Mouse (Mus musculus) heart, postnatal 10 days (tissue): ENCODE measurements around the gene Scn4a. TPM values are rescaled to one million over a fixed set of nuclear protein-coding genes. Genes with fewer than 3 reads are reported as not detected.

Experiments
- DNase-seq, 2 experiments: peaks; one replicate each; pipeline ENCODE4 v3.0.0; 2021
- intact Hi-C: fragments of 180-260 bp; cut with DNase I; formaldehyde crosslinking; loops from one replicate; pipeline ENCODE4 v1.15.1; 2025
- total RNA-seq, 2 experiments: library from RNA; stranded (reverse); gene quantifications; 2 replicates each; pipeline ENCODE4 v1.2.3; 2021

Gene Scn4a
- total RNA-seq, 2 experiments from 2014 or later = 3.2 to 3.6 TPM

- peak; percentile 55 to 64 for DNase-seq
- intact Hi-C loops = no loop called here
Observed at GRCm38 (mm10) chr11:106274971-106275411, 78.1 kb downstream of the Scn4a start.

DNA sequence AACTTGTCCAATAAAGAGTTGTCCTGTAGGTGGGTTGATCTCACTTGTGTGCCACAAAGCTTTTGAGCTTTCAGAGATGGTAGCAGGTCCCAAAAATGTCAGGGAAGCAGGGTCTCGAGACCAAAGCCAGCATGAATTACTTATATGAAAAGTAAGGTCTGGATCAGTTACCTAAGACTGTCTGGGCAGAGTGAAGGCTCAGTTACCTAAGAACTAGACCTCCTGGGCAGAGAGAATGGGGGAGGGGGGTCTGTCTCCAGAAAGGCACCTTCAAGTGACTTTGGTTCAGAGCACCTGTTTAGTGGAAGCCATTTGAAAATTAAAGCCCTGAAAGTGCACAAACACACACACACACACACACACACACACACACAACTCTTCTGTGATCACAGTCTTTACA lies 78.7 kb downstream of the Scn4a start:
- intact Hi-C loops = no loop called here
- DNase-seq = no peak

- no peak for DNase-seq
- intact Hi-C loops = no loop called here
Observed at GRCm38 (mm10) chr11:106273811-106274210, 79.3 kb downstream of the Scn4a start.

GRCm38 (mm10) chr11:106273311-106273684 lies 79.8 kb downstream of the Scn4a start:
- DNase-seq = no peak
- intact Hi-C loops = no loop called here

- intact Hi-C loops = loop anchor here (1.0 kb wide), 1 partner anchor 16 kb away; the partner anchor contains the start of genes Ftsj3 and Psmc5
- peak; percentile 100 for DNase-seq
Observed at GRCm38 (mm10) chr11:106272644-106273310, 80.3 kb downstream of the Scn4a start, which contains the start of gene Smarcd2. Gene Smarcd2, minus strand, starts transcription at chr11:106272972.

DNA sequence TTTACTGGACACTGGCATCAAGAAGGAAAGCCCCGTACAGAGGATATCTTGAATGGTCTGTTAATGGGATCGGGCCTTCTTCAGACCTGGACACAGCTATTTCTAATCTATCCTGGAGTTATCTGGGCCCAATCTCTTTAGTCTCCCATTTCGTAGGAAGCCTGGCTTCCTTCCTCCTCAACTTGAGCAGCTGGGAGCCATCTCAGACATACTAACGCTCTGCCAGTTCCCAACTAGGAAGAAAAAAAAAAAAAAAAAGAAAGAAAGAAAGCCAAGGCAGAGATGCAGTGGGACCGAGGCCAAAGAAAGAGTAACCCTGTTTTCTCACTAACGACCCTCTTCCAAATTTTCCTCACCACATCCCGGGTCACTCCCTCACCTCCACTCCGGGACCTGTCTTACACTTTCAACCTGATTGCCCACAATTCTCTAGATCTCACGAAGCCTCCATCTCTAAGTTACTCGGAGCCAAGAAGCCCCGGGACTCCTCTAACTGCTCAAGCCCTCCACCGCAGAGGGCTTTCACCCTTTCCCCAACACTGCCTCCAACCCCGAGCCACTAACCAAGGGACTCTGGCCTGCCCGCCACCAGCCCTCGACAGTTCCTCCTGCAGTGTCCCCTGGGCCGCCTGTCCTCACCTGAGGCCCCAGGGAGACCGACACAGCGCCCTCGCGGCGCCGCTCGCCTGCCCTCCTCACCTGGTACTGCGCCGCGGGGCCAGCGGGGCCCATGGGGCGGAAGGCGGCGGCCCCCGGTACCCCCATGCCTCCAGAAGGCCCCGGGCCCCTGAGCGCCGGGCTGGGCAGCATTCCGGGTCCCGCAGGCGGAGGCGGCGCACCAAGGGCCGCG lies 81.1 kb downstream of the Scn4a start:
- peak; percentile 23 to 71 for DNase-seq
- intact Hi-C loops = loop anchor here (1.0 kb wide), 1 partner anchor 16 kb away; the partner anchor contains the start of genes Ftsj3 and Psmc5

DNA sequence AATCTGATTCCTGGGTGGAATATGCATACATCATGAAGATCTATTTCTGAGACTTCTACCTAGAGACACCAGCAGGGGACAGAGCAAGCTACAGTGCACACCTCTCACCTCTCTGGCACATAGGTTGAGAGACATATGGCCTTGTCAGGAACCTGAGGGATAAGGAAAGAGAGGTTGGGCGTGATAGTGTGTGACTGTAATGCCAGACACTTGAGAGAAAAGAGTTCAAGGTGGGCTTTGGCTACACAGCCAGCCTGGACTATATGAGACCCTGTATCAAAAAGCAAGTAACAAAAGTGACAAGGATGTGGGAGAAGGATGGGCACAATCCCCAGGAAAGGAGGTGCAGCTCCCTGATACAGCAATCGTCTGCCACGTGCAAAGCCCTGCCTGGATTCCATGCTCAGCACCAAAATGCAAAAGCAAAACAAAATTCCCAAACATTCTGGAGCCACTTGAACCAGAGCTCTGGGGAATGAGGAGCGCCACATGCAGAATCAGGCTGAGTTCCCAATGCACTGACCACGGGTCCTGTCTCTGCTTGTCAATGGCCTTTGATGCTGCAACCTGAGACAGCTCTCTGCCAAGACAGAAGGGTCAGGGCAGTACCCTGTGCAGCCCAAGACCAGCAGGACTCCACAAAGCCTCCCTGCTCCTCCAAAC lies 81.8 kb downstream of the Scn4a start:
- DNase-seq = peak in 1 of 2 experiments; percentile 36
- intact Hi-C loops = no loop called here

DNA sequence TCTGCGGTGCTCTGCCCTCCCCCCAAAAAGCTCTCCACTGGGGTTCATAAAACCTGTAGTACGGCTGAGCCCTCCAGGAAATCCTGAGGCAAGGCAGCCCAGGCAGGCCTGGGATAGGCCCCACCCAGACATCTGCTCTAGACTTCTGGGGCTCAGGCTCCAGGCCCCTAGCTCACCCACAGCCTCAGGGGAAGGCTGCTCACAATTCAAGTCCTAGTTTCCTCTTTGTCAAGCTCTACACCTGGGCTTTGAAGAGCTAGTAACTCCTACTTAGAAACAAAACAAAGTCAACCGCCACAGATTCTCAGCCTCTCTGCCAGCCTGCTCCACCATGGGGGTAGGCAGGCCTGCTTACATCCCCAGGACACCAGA lies 84.0 kb downstream of the Scn4a start:
- DNase-seq = peak; percentile 41 to 43
- intact Hi-C loops = no loop called here

Other genes with a start within 250 kb of the Scn4a start
- gene Gm10840, start 192.4 kb downstream of the Scn4a start, total RNA-seq = not detected
- gene Limd2, start 192.4 kb downstream of the Scn4a start, total RNA-seq = 10 to 100 TPM; 13.6 to 14.1 TPM
- 10 to 100 TPM; 11.1 to 12.9 TPM for gene Strada, start 151.1 kb downstream of the Scn4a start, total RNA-seq
- gene Ccdc47, start 136.9 kb downstream of the Scn4a start, total RNA-seq = 10 to 100 TPM; 79.9 to 83.2 TPM
- 10 to 100 TPM; 37.3 to 38.8 TPM for gene Ddx42, start 136.4 kb downstream of the Scn4a start, total RNA-seq
- gene Ftsj3, start 97.2 kb downstream of the Scn4a start, total RNA-seq = 10 to 100 TPM; 22.3 to 24.7 TPM
- 100 to 1,000 TPM; 107 to 109 TPM for gene Psmc5, start 97.1 kb downstream of the Scn4a start, total RNA-seq
- gene Smarcd2, start 80.3 kb downstream of the Scn4a start, total RNA-seq = 10 to 100 TPM; 28.1 to 28.4 TPM
- under 1 TPM in 1 of 2 experiments, not detected in 1; 0.07 TPM for gene Tcam1, start 76.6 kb downstream of the Scn4a start, total RNA-seq
- gene Gh, start 51.4 kb downstream of the Scn4a start, total RNA-seq = not detected
- gene Cd79b, start 38.5 kb downstream of the Scn4a start, total RNA-seq = 1 to 10 TPM; 2.3 to 3.1 TPM
- under 1 TPM; 0.31 to 0.64 TPM for gene Prr29, start 12.2 kb upstream of the Scn4a start, total RNA-seq
- gene Icam2, start 34.8 kb upstream of the Scn4a start, total RNA-seq = 10 to 100 TPM; 57.1 to 67.0 TPM
- gene Ern1, start 134.6 kb upstream of the Scn4a start, total RNA-seq = 10 to 100 TPM in 1 of 2 experiments, 1 to 10 TPM in 1; 8.9 to 10.5 TPM